Mouse (Mus musculus): ENCODE measurements around the gene Usp30.

GRCm38 (mm10) chr5:114126008-114126407 lies 60.7 kb downstream of the Usp30 start:
- TF ChIP-seq POLR2A (IDR thresholded peaks at IDR 0.05; ENCODE audit: extremely low read depth, insufficient read depth, low read length), result no peak
- no peak for TF ChIP-seq CTCF (IDR thresholded peaks at IDR 0.05; ENCODE audit: low read depth, low read length)
